ENCODE assay signal across 33 mouse cellular contexts in the genomic region with DNA sequence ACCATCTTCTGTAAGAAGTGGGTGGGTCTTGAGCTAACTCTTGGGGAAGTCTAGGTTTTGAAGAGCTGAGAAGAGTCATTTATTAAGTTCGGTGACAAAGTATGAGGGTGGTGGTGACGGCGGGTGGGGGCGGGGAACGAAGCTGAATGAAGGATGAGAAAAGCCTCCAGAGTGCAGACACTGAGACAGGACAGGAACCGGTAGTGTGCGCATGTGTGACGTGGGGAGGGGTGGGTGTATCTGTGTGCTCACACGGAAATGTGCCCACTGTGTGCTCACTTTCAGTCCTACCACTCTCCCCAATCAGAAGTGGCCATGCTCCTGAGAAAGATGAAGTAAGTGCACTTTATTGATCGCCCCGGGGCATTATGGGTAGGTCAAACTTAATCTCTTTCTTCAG. TPM values are rescaled to one million over a fixed set of nuclear protein-coding genes. Genes with fewer than 3 reads are reported as not detected.
DNase-seq lines count a peak whose midpoint lies in the region; ATAC-seq and TF ChIP-seq lines count a peak whose summit lies in the region.
"Had no signal": no experiment of that assay in that cellular context is flagged by ENCODE, and none has a peak within 500 bp of the region (broad histone marks: within the 10 kb centered on the region; RNA-seq: fewer than 3 reads in every experiment).

No protein-coding gene starts in this region.

- TF ChIP-seq CTCF in testis, adult 2 months (IDR thresholded peaks at IDR 0.05; ENCODE audit: control insufficient read depth, insufficient read depth, insufficient replicate concordance, low read depth, low read length), result no peak

- TF ChIP-seq POLR2A in testis, adult 2 months (IDR thresholded peaks at IDR 0.05; ENCODE audit: control insufficient read depth, low read depth, low read length), result no peak

- no peak for DNase-seq in testis, postnatal 10 days (ENCODE audit: low spot score)
- DNase-seq in ES-CJ7 (ENCODE audit: low read depth, low spot score) (peak; percentile 76), ZHBTc4 (ENCODE audit: low read depth, low spot score) (peak; percentile 61)
- no peak for DNase-seq in thymus, postnatal 36 days
- DNase-seq: adrenal gland, adult 2 months; adrenal gland, postnatal 25 days; B cell, adult 2 months; cerebellum, adult 11-12 months; cerebellum, adult 8-10 months; cerebellum, postnatal 14 days; forebrain, postnatal 0 days; gastrocnemius, adult 2 months; gastrocnemius, postnatal 14 days; heart, adult 18-20 months; heart, postnatal 14 days; heart, postnatal 4 days; kidney, adult 18-20 months had no signal

- no peaks in the 10 kb centered on the region for H3K27me3 ChIP-seq in testis, adult 2 months (ENCODE audit: control insufficient read depth, insufficient read depth, low read length)
- H3K27me3 ChIP-seq: embryonic facial prominence, embryonic 12.5 days; embryonic facial prominence, embryonic 15.5 days; heart, embryonic 13.5 days had no signal

- H3K27ac ChIP-seq in testis, adult 2 months (ENCODE audit: control insufficient read depth, insufficient read depth, low read depth, low read length), result no peak overlapping the region
- H3K27ac ChIP-seq: embryonic facial prominence, embryonic 12.5 days; embryonic facial prominence, embryonic 15.5 days; gastrocnemius, adult 2 months; heart, embryonic 13.5 days; hindbrain, embryonic 14.5 days; hindbrain, postnatal 0 days had no signal

- no peaks in the 10 kb centered on the region for H3K36me3 ChIP-seq in testis, adult 2 months (ENCODE audit: control insufficient read depth, insufficient read depth, low read length)
- H3K36me3 ChIP-seq: embryonic facial prominence, embryonic 12.5 days; embryonic facial prominence, embryonic 15.5 days; heart, embryonic 13.5 days had no signal

- H3K4me3 ChIP-seq in testis, adult 2 months (ENCODE audit: control insufficient read depth, low read depth, low read length), result peak overlapping the region; percentile 59
- H3K4me3 ChIP-seq: embryonic facial prominence, embryonic 12.5 days; embryonic facial prominence, embryonic 15.5 days; gastrocnemius, adult 2 months; heart, embryonic 13.5 days had no signal

- peaks cover 2% of the 10 kb centered on the region; the same call in 1 of the 2 replicates for H3K4me1 ChIP-seq in testis, adult 2 months (ENCODE audit: control insufficient read depth, insufficient read depth, low read length)
- H3K4me1 ChIP-seq: embryonic facial prominence, embryonic 12.5 days; embryonic facial prominence, embryonic 15.5 days; heart, embryonic 13.5 days had no signal

- ATAC-seq in megakaryocyte progenitor cell, adult 5-6 weeks (replicated peaks; ENCODE audit: poor library complexity), result no peak
- ATAC-seq: forebrain, embryonic 14.5 days; forebrain, postnatal 0 days; hindbrain, postnatal 0 days; inflammation-experienced regulatory T-cells, adult 6 months; intestine, embryonic 16.5 days had no signal

RNA-seq across cellular contexts. Expression of gene Sycp2l, which starts 39.0 kb away (rescaled TPM):
- 0.11 and 0.23 TPM in 2 replicates for polyA plus RNA-seq in testis, adult 2 months (2012; rRNA removed)
- total RNA-seq in megakaryocyte progenitor cell, adult 5-6 weeks (2015), result not detected in 2 replicates
- not detected in 2 replicates for total RNA-seq in megakaryocyte progenitor cell, adult 5-6 weeks (2017)
- total RNA-seq: adrenal gland, adult 2 months; adrenal gland, postnatal 25 days; forebrain, postnatal 0 days; gastrocnemius, adult 2 months; gastrocnemius, postnatal 14 days; gastrocnemius, postnatal 4 days; heart, adult 18-20 months; heart, postnatal 14 days; heart, postnatal 4 days; hindbrain, postnatal 0 days had no signal
- polyA plus RNA-seq: adrenal gland, adult 2 months; brain, embryonic 14.5 days; embryonic facial prominence, embryonic 15.5 days; forebrain, embryonic 11.5 days; forebrain, postnatal 0 days; heart, embryonic 16.5 days; hindbrain, embryonic 11.5 days; hindbrain, embryonic 14.5 days had no signal

RNA-seq across cellular contexts. Expression of gene Gcm2, which starts 42.3 kb away (rescaled TPM):
- 0.04 TPM in 1 of 2 replicates, not detected in the other for polyA plus RNA-seq in testis, adult 2 months (2012; rRNA removed)
- not detected in 2 replicates for total RNA-seq in megakaryocyte progenitor cell, adult 5-6 weeks (2015)
- total RNA-seq in megakaryocyte progenitor cell, adult 5-6 weeks (2017), result not detected in 2 replicates
- total RNA-seq: adrenal gland, adult 2 months; adrenal gland, postnatal 25 days; forebrain, postnatal 0 days; gastrocnemius, adult 2 months; gastrocnemius, postnatal 14 days; gastrocnemius, postnatal 4 days; heart, adult 18-20 months; heart, postnatal 14 days; heart, postnatal 4 days; hindbrain, postnatal 0 days had no signal
- polyA plus RNA-seq: adrenal gland, adult 2 months; brain, embryonic 14.5 days; embryonic facial prominence, embryonic 15.5 days; forebrain, embryonic 11.5 days; forebrain, embryonic 14.5 days; forebrain, postnatal 0 days; frontal cortex, adult 2 months; heart, embryonic 13.5 days; heart, embryonic 16.5 days; hindbrain, embryonic 14.5 days; hindbrain, postnatal 0 days; intestine, embryonic 16.5 days had no signal

Comparison
In these comparisons a context has a peak if more than half of its experiments do, and no peak if none do; other contexts are left out.
1. DNase-seq: peak in ES-CJ7 (single experiment) and ZHBTc4 (single experiment); none in testis, postnatal 10 days (single experiment) and thymus, postnatal 36 days (0 of 2).